Mouse (Mus musculus): ENCODE results near the gene Tmem63b.

Tmem63b gene

GRCm38 (mm10) chr17:45686716-45687115 is at the start of gene Tmem63b:
Gene Tmem63b, minus strand, starts transcription at chr17:45686905.
- DNase-seq = no peak

- DNase-seq = peak; percentile 80 to 86
These were observed 48.9 kb upstream of the Tmem63b start for GRCm38 (mm10) chr17:45735382-45736310.

GRCm38 (mm10) chr17:45734881-45735280 is 48.2 kb upstream of the Tmem63b start:
- no peak for DNase-seq

- DNase-seq = no peak
These were observed 47.6 kb upstream of the Tmem63b start for GRCm38 (mm10) chr17:45734333-45734732.

- peak; percentile 54 to 76 for DNase-seq
These were observed 47.1 kb upstream of the Tmem63b start, which contains the start of gene 1600014C23Rik for GRCm38 (mm10) chr17:45733735-45734301. Gene 1600014C23Rik, minus strand, starts transcription at chr17:45733844.

GRCm38 (mm10) chr17:45733038-45733734 is 46.5 kb upstream of the Tmem63b start:
- no peak for DNase-seq

- peak; percentile 82 to 89 for DNase-seq
These were observed 44.6 kb upstream of the Tmem63b start for GRCm38 (mm10) chr17:45731172-45731864.

GRCm38 (mm10) chr17:45730696-45731095 is 44.0 kb upstream of the Tmem63b start:
- DNase-seq = no peak

GRCm38 (mm10) chr17:45729387-45729786 is 42.7 kb upstream of the Tmem63b start:
- DNase-seq = no peak

- DNase-seq = no peak
These were observed 41.4 kb upstream of the Tmem63b start for GRCm38 (mm10) chr17:45727983-45728723.

GRCm38 (mm10) chr17:45727481-45727880 is 40.8 kb upstream of the Tmem63b start:
- no peak for DNase-seq

GRCm38 (mm10) chr17:45726249-45726648 is 39.5 kb upstream of the Tmem63b start:
- DNase-seq = peak in 1 of 2 experiments; percentile 68

GRCm38 (mm10) chr17:45724574-45724921 is 37.8 kb upstream of the Tmem63b start:
- DNase-seq = no peak

- DNase-seq = peak; percentile 76 to 88
These were observed 37.2 kb upstream of the Tmem63b start for GRCm38 (mm10) chr17:45723732-45724573.

- peak; percentile 70 to 82 for DNase-seq
These were observed 31.6 kb upstream of the Tmem63b start for GRCm38 (mm10) chr17:45718323-45718722.

- no peak for DNase-seq
These were observed 24.8 kb upstream of the Tmem63b start for GRCm38 (mm10) chr17:45711525-45711924.

- no peak for DNase-seq
These were observed 23.7 kb upstream of the Tmem63b start for GRCm38 (mm10) chr17:45710407-45710806.

- no peak for DNase-seq
These were observed 23.1 kb upstream of the Tmem63b start for GRCm38 (mm10) chr17:45709829-45710228.

GRCm38 (mm10) chr17:45708179-45708578 is 21.5 kb upstream of the Tmem63b start:
- no peak for DNase-seq

GRCm38 (mm10) chr17:45707376-45707775 is 20.7 kb upstream of the Tmem63b start:
- no peak for DNase-seq

- DNase-seq = no peak
These were observed 20.1 kb upstream of the Tmem63b start for GRCm38 (mm10) chr17:45706796-45707195.
